Mouse (Mus musculus) spleen, embryonic (tissue): ENCODE results near the gene Atn1.

ENCODE experiments used
- CTCF ChIA-PET: fragments of 350-600 bp; sonication (Branson Sonifier 250); formaldehyde crosslinking; loops from one replicate; lab custom pipeline; 2022; lab: Charles Lee

Gene Atn1

GRCm38 (mm10) chr6:124768704-124769044 lies 12.3 kb upstream of the Atn1 start:
- CTCF ChIA-PET: no interaction called here

GRCm38 (mm10) chr6:124767920-124768703 lies 11.8 kb upstream of the Atn1 start:
- CTCF ChIA-PET: interaction anchor here (0.6 kb wide), 1 partner anchor 48 kb away, joined by 3 read pairs; no protein-coding TSS in a partner anchor

- CTCF ChIA-PET: interaction anchor here (0.6 kb wide), 1 partner anchor 48 kb away, joined by 3 read pairs; no protein-coding TSS in a partner anchor
Observed at GRCm38 (mm10) chr6:124767536-124767919, 11.2 kb upstream of the Atn1 start.

GRCm38 (mm10) chr6:124765951-124766350 lies 9.6 kb upstream of the Atn1 start:
- CTCF ChIA-PET: no interaction called here

- CTCF ChIA-PET: interaction anchor here (0.5 to 2.4 kb wide), 7 partner anchors 12 to 98 kb away, joined by 3 to 7 read pairs (median 5); no protein-coding TSS in a partner anchor
Observed at GRCm38 (mm10) chr6:124759259-124759658, 2.9 kb upstream of the Atn1 start.

GRCm38 (mm10) chr6:124758849-124759232 lies 2.5 kb upstream of the Atn1 start:
- CTCF ChIA-PET: interaction anchor here (0.5 to 2.4 kb wide), 7 partner anchors 11 to 97 kb away, joined by 3 to 7 read pairs (median 5); no protein-coding TSS in a partner anchor

GRCm38 (mm10) chr6:124757909-124758848 lies 1.9 kb upstream of the Atn1 start:
- CTCF ChIA-PET: interaction anchor here (0.5 to 2.4 kb wide), 10 partner anchors 11 to 97 kb away, joined by 3 to 7 read pairs (median 4); partner anchors contain the start of gene Grcc10

- CTCF ChIA-PET: interaction anchor here (0.7 to 2.4 kb wide), 7 partner anchors 10 to 57 kb away, joined by 3 to 7 read pairs (median 3); partner anchors contain the start of gene Grcc10
Observed at GRCm38 (mm10) chr6:124757351-124757880, 1.1 kb upstream of the Atn1 start.

- CTCF ChIA-PET: interaction anchor here (0.7 to 1.3 kb wide), 6 partner anchors 10 to 58 kb away, joined by 3 to 9 read pairs (median 3); partner anchors contain the start of gene Grcc10
Observed at GRCm38 (mm10) chr6:124756652-124757350, 477 bp upstream of the Atn1 start.

- CTCF ChIA-PET: interaction anchor here (0.7 kb wide), 1 partner anchor 39 kb away, joined by 6 read pairs; no protein-coding TSS in a partner anchor
Observed at GRCm38 (mm10) chr6:124755306-124755705, 1.0 kb downstream of the Atn1 start.

- CTCF ChIA-PET: no interaction called here
Observed at GRCm38 (mm10) chr6:124753861-124754260, 2.5 kb downstream of the Atn1 start.

GRCm38 (mm10) chr6:124750405-124750804 lies 5.9 kb downstream of the Atn1 start:
- CTCF ChIA-PET: no interaction called here

- CTCF ChIA-PET: interaction anchor here (0.6 to 1.3 kb wide), 3 partner anchors 11 to 12 kb away, joined by 3 to 7 read pairs (median 3); no protein-coding TSS in a partner anchor
Observed at GRCm38 (mm10) chr6:124746654-124747632, 9.4 kb downstream of the Atn1 start.

- CTCF ChIA-PET: interaction anchor here (1.3 kb wide), 1 partner anchor 13 kb away, joined by 3 read pairs; no protein-coding TSS in a partner anchor
Observed at GRCm38 (mm10) chr6:124746296-124746605, 10.1 kb downstream of the Atn1 start.

- CTCF ChIA-PET: interaction anchor here (0.9 to 1.3 kb wide), 3 partner anchors 13 to 34 kb away, joined by 3 read pairs; partner anchors contain the start of genes Emg1 and Phb2
Observed at GRCm38 (mm10) chr6:124745490-124746295, 10.6 kb downstream of the Atn1 start.

- CTCF ChIA-PET: interaction anchor here (0.9 to 1.2 kb wide), 2 partner anchors 14 to 33 kb away, joined by 3 read pairs; partner anchors contain the start of genes Emg1 and Phb2
Observed at GRCm38 (mm10) chr6:124744755-124745321, 11.5 kb downstream of the Atn1 start.

- CTCF ChIA-PET: interaction anchor here (0.6 to 1.0 kb wide), 2 partner anchors 16 to 266 kb away, joined by 3 to 7 read pairs; no protein-coding TSS in a partner anchor
Observed at GRCm38 (mm10) chr6:124743647-124744046, 12.7 kb downstream of the Atn1 start.
